12 mouse cellular contexts compared by ENCODE assay signal in genomic region chr13:98651228-98651977, GRCm38 (mm10). TPM values are rescaled to one million over a fixed set of nuclear protein-coding genes. Genes with fewer than 3 reads are reported as not detected.
A peak's percentile ranks its signal among the peaks of the same experiment; 100 is the strongest.
DNase-seq lines count a peak whose midpoint lies in the region; ATAC-seq and TF ChIP-seq lines count a peak whose summit lies in the region.
"Had no signal": no experiment of that assay in that cellular context is flagged by ENCODE, and none has a peak within 500 bp of the region (broad histone marks: within the 10 kb centered on the region; RNA-seq: fewer than 3 reads in every experiment).

No protein-coding gene starts in this region.

- TF ChIP-seq CTCF in lung, adult 2 months (IDR thresholded peaks at IDR 0.05; ENCODE audit: insufficient read depth, low read length): no peak
- TF ChIP-seq CTCF in stomach, postnatal 0 days (IDR thresholded peaks at IDR 0.05; ENCODE audit: low read depth): no peak

- H3K36me3 ChIP-seq in lung, embryonic 16.5 days (ENCODE audit: control insufficient read depth, insufficient read depth, low read length): no peaks in the 10 kb centered on the region
- H3K36me3 ChIP-seq in stomach, postnatal 0 days (ENCODE audit: control insufficient read depth, insufficient read depth, low read length): no peaks in the 10 kb centered on the region
- H3K36me3 ChIP-seq: hindbrain, embryonic 10.5 days had no signal

- ATAC-seq in lung, embryonic 16.5 days (ENCODE audit: low read depth): peak; percentile 56
- peak; percentile 66 for ATAC-seq in stomach, postnatal 0 days (ENCODE audit: low FRiP score, low TSS enrichment)
- no peak for ATAC-seq in activated CD4-positive, CD25-positive, alpha-beta regulatory T cell, adult 4 months
- no peak for ATAC-seq in frontal cortex, adult (ENCODE audit: low TSS enrichment)

- no peaks in the 10 kb centered on the region for H3K9me3 ChIP-seq in lung, embryonic 16.5 days (ENCODE audit: control insufficient read depth, low read length)
- H3K9me3 ChIP-seq in stomach, postnatal 0 days (ENCODE audit: control insufficient read depth, low read length): no peaks in the 10 kb centered on the region
- H3K9me3 ChIP-seq: hindbrain, embryonic 10.5 days had no signal

- no peak overlapping the region; the same call in 1 of the 2 replicates for H3K27ac ChIP-seq in lung, embryonic 16.5 days (ENCODE audit: low read length)
- peak overlapping the region; percentile 30; the same call in 1 of the 2 replicates for H3K27ac ChIP-seq in stomach, postnatal 0 days (replicated peaks)
- H3K27ac ChIP-seq: hindbrain, embryonic 10.5 days; macrophage had no signal

- H3K4me1 ChIP-seq in lung, embryonic 16.5 days (replicated peaks; ENCODE audit: control insufficient read depth, insufficient read depth, low read length): peaks cover 25% of the 10 kb centered on the region; the same call in 1 of the 2 replicates
- no peaks in the 10 kb centered on the region; the same call in 1 of the 2 replicates for H3K4me1 ChIP-seq in lung, adult 2 months (ENCODE audit: control insufficient read depth, insufficient read depth, low read length)
- H3K4me1 ChIP-seq in stomach, postnatal 0 days (replicated peaks; ENCODE audit: control insufficient read depth, insufficient read depth): 0 out of 2 replicates have a peak, but pooled peaks cover 2% of the 10 kb centered on the region

- H3K9ac ChIP-seq in lung, embryonic 16.5 days (ENCODE audit: low read length): no peak overlapping the region
- H3K9ac ChIP-seq in stomach, postnatal 0 days (ENCODE audit: low read length): no peak overlapping the region

- WGBS in lung, embryonic 16.5 days: 45% methylated on average over 17 of the region's 17 CpGs
- WGBS in lung, adult 2 months: 46% methylated on average over 17 of the region's 17 CpGs
- WGBS in stomach, postnatal 0 days: 33% methylated on average over 17 of the region's 17 CpGs

- no peak overlapping the region for H3K4me3 ChIP-seq in lung, embryonic 16.5 days (ENCODE audit: low read length)
- H3K4me3 ChIP-seq in lung, adult 2 months (replicated peaks; ENCODE audit: extremely low read depth, low read depth, low read length): no peak overlapping the region
- H3K4me3 ChIP-seq in stomach, postnatal 0 days (ENCODE audit: low read depth, low read length): no peak overlapping the region
- H3K4me3 ChIP-seq: hindbrain, embryonic 10.5 days had no signal

- DNase-seq in lung, adult 2 months: no peak
- DNase-seq in induced T-regulatory cell, adult 2 months (ENCODE audit: low read depth): peak; percentile 30
- peak; percentile 51 for DNase-seq in kidney, postnatal 14 days
- DNase-seq in stomach, postnatal 0 days (ENCODE audit: low spot score): peak; percentile 67
- no peak for DNase-seq in cerebellum, adult 9-11 months

- no peak for TF ChIP-seq POLR2A in lung, adult 2 months (IDR thresholded peaks at IDR 0.05; ENCODE audit: borderline replicate concordance, extremely low read depth, low read depth, low read length)

- H3K27me3 ChIP-seq in lung, embryonic 16.5 days (ENCODE audit: control insufficient read depth, insufficient read depth, low read depth, low read length): no peaks in the 10 kb centered on the region
- H3K27me3 ChIP-seq in stomach, postnatal 0 days (ENCODE audit: control insufficient read depth, insufficient read depth, low read length): no peaks in the 10 kb centered on the region

- TF ChIP-seq EP300 in stomach, postnatal 0 days (optimal IDR thresholded peaks at IDR 0.05): no peak

- no peak overlapping the region for H3K4me2 ChIP-seq in lung, embryonic 16.5 days (ENCODE audit: low read depth, low read length)
- H3K4me2 ChIP-seq in stomach, postnatal 0 days (replicated peaks; ENCODE audit: low read depth): no peak overlapping the region; the same call in 1 of the 2 replicates

RNA-seq across cellular contexts. Expression of gene Tmem174, which starts 14.2 kb away (rescaled TPM):
- not detected in 2 replicates for polyA plus RNA-seq in lung, embryonic 16.5 days (2015; fragmentation: Nextera tagmentation; extraction: Ambion mirVana)
- not detected in 2 replicates for polyA plus RNA-seq in lung, adult 2 months (2012; rRNA removed)
- not detected in 2 replicates for polyA plus RNA-seq in stomach, postnatal 0 days (2015; fragmentation: Nextera tagmentation; extraction: Ambion mirVana)
- polyA plus RNA-seq in activated CD4-positive, CD25-positive, alpha-beta regulatory T cell, adult 4 months (2017; shearing (Covaris generic)): not detected
- polyA plus RNA-seq: hindbrain, embryonic 10.5 days; limb, embryonic 11.5 days; macrophage; urinary bladder, adult 2 months had no signal

RNA-seq across cellular contexts. Expression of gene Tmem171, which starts 43.2 kb away (rescaled TPM):
- 24.0 and 27.5 TPM in 2 replicates for polyA plus RNA-seq in lung, embryonic 16.5 days (2015; fragmentation: Nextera tagmentation; extraction: Ambion mirVana)
- polyA plus RNA-seq in lung, adult 2 months (2012; rRNA removed): 3.6 and 6.6 TPM in 2 replicates
- 27.4 and 29.6 TPM in 2 replicates for polyA plus RNA-seq in stomach, postnatal 0 days (2015; fragmentation: Nextera tagmentation; extraction: Ambion mirVana)
- under 1 TPM in 1 of 2 experiments, not detected in 1; 0.38 TPM for polyA plus RNA-seq in activated CD4-positive, CD25-positive, alpha-beta regulatory T cell, adult 4 months (2017; shearing (Covaris generic))
- polyA plus RNA-seq: hindbrain, embryonic 10.5 days; limb, embryonic 11.5 days had no signal

Comparison
In these comparisons a context has a peak if more than half of its experiments do, and no peak if none do; other contexts are left out.
1. ATAC-seq: peak in lung, embryonic 16.5 days (single experiment) and stomach, postnatal 0 days (single experiment); none in activated CD4-positive, CD25-positive, alpha-beta regulatory T cell, adult 4 months (single experiment) and frontal cortex, adult (single experiment).
2. DNase-seq: peak in induced T-regulatory cell, adult 2 months (single experiment), kidney, postnatal 14 days (single experiment) and stomach, postnatal 0 days (single experiment); none in lung, adult 2 months (single experiment) and cerebellum, adult 9-11 months (single experiment).